In the genomic region with DNA sequence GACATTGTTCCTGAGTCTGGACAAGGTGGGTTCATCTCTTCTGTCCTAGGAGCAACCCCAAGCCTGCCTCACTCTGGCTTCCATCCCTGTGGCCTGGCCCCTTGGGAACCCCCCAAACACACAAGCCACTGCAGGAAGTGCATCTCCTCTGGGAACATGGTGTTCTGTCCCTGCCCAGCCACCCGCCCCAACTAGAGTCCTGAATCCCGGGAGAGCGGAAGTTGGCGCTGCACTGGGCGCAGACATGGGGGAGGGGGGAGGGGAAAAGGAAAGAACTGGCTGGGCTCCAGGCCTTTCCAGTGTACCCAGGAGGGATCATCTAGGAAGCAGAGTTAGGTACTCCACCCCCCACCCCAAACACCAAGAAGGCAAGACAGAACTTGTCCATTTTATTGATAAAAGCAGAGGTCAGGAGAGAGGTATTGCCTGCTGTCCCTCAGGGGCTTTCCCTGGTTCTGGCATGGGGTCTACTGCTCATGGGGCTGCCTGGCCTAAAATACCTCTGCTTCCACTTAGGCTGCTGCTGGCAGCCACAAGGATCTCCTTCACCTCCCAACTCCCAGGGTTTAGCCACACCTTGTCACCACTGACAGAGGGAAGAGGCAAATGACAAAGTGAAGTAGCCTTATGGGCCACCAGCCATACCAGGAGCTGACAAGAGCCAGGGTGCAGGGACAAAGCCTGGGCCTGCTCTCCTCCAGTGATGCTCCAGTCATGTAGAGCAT, we compare ENCODE assay signal across 9 mouse cellular contexts. TPM values are rescaled to one million over a fixed set of nuclear protein-coding genes. Genes with fewer than 3 reads are reported as not detected.
DNase-seq lines count a peak whose midpoint lies in the region; ATAC-seq and TF ChIP-seq lines count a peak whose summit lies in the region.
"Had no signal": no experiment of that assay in that cellular context is flagged by ENCODE, and none has a peak within 500 bp of the region (broad histone marks: within the 10 kb centered on the region; RNA-seq: fewer than 3 reads in every experiment).

No protein-coding gene starts in this region.

- DNase-seq in frontal cortex, postnatal 25 days (ENCODE audit: low spot score in 2 of 2) = peak; percentile 2 to 7
- no peak for DNase-seq in frontal cortex, postnatal 36 days (ENCODE audit: low spot score in 2 of 2)
- peak; percentile 19 to 48 for DNase-seq in adrenal gland, adult 18-20 months (ENCODE audit: low spot score in 2 of 2)
- peak; percentile 1 for DNase-seq in gastrocnemius, postnatal 10 days
- DNase-seq in kidney, adult 2 months = peak; percentile 86

- H3K27me3 ChIP-seq in kidney, adult 2 months (replicated peaks; ENCODE audit: control insufficient read depth, insufficient read depth, low read length) = no peaks in the 10 kb centered on the region
- H3K27me3 ChIP-seq in lung, embryonic 16.5 days (ENCODE audit: control insufficient read depth, insufficient read depth, low read depth, low read length) = no peaks in the 10 kb centered on the region
- no peaks in the 10 kb centered on the region for H3K27me3 ChIP-seq in forebrain, embryonic 15.5 days

- H3K4me2 ChIP-seq in lung, embryonic 16.5 days (ENCODE audit: low read depth, low read length) = no peak overlapping the region; the same call in 1 of the 2 replicates
- no peak overlapping the region for H3K4me2 ChIP-seq in forebrain, embryonic 15.5 days (replicated peaks)

- no peak for TF ChIP-seq CTCF in kidney, adult 2 months (conservative IDR thresholded peaks at IDR 0.05; ENCODE audit: insufficient read depth, insufficient read length, low read depth, low read length)

- WGBS in kidney, adult 2 months = 6% methylated on average over 5 of the region's 5 CpGs
- 53% methylated on average over 5 of the region's 5 CpGs for WGBS in lung, embryonic 16.5 days
- 72% methylated on average over 5 of the region's 5 CpGs for WGBS in forebrain, embryonic 15.5 days

- no peak overlapping the region; the same call in 1 of the 2 replicates for H3K4me3 ChIP-seq in kidney, adult 2 months (ENCODE audit: insufficient read depth, low read depth, low read length)
- H3K4me3 ChIP-seq in lung, embryonic 16.5 days (ENCODE audit: low read length) = no peak overlapping the region
- H3K4me3 ChIP-seq in forebrain, embryonic 15.5 days = no peak overlapping the region

- no peak for TF ChIP-seq POLR2A in kidney, adult 2 months (IDR thresholded peaks at IDR 0.05; ENCODE audit: low read depth, low read length)

- no peak for ATAC-seq in lung, embryonic 16.5 days (ENCODE audit: low read depth)
- ATAC-seq in monocyte, adult 5-6 weeks (replicated peaks; ENCODE audit: insufficient number of reproducible peaks, low FRiP score, low TSS enrichment, poor library complexity, severe bottlenecking) = no peak
- no peak for ATAC-seq in forebrain, embryonic 15.5 days (replicated peaks)

- no peaks in the 10 kb centered on the region for H3K36me3 ChIP-seq in kidney, adult 2 months (ENCODE audit: control insufficient read depth, insufficient read depth, low read length)
- peaks cover 9% of the 10 kb centered on the region for H3K36me3 ChIP-seq in lung, embryonic 16.5 days (ENCODE audit: control insufficient read depth, insufficient read depth, low read length)
- H3K36me3 ChIP-seq in forebrain, embryonic 15.5 days = peaks cover 15% of the 10 kb centered on the region; the same call in 1 of the 2 replicates

- no peak overlapping the region for H3K9ac ChIP-seq in lung, embryonic 16.5 days (ENCODE audit: low read length)
- H3K9ac ChIP-seq in forebrain, embryonic 15.5 days (replicated peaks) = no peak overlapping the region

- peaks cover 38% of the 10 kb centered on the region for H3K4me1 ChIP-seq in kidney, adult 2 months (ENCODE audit: control insufficient read depth, insufficient read depth, low read length)
- peaks cover 47% of the 10 kb centered on the region for H3K4me1 ChIP-seq in lung, embryonic 16.5 days (replicated peaks; ENCODE audit: control insufficient read depth, insufficient read depth, low read length)
- H3K4me1 ChIP-seq in forebrain, embryonic 15.5 days = peaks cover 42% of the 10 kb centered on the region

- H3K27ac ChIP-seq in kidney, adult 2 months (ENCODE audit: insufficient read depth, low read depth, low read length) = peak overlapping the region; percentile 86
- H3K27ac ChIP-seq in lung, embryonic 16.5 days (ENCODE audit: low read length) = peak overlapping the region; percentile 58
- no peak overlapping the region for H3K27ac ChIP-seq in forebrain, embryonic 15.5 days (replicated peaks)

- H3K9me3 ChIP-seq in lung, embryonic 16.5 days (ENCODE audit: control insufficient read depth, low read length) = no peaks in the 10 kb centered on the region
- no peaks in the 10 kb centered on the region for H3K9me3 ChIP-seq in forebrain, embryonic 15.5 days

RNA-seq across cellular contexts. Expression of gene Mxd4, which starts 4.2 kb away (rescaled TPM):
- total RNA-seq in adrenal gland, adult 18-20 months (2021) = 100 to 1,000 TPM; 108 to 114 TPM
- total RNA-seq in gastrocnemius, postnatal 10 days (2021) = 10 to 100 TPM; 57.0 to 58.8 TPM
- polyA plus RNA-seq in kidney, adult 2 months (2012; rRNA removed) = 143 and 164 TPM in 2 replicates
- 57.4 and 61.1 TPM in 2 replicates for polyA plus RNA-seq in lung, embryonic 16.5 days (2015; fragmentation: Nextera tagmentation; extraction: Ambion mirVana)
- 43.8 to 81.5 TPM (median 57.1 TPM) in 3 replicates for total RNA-seq in monocyte, adult 5-6 weeks (2017)
- polyA plus RNA-seq in forebrain, embryonic 15.5 days (2015; fragmentation: Nextera tagmentation; extraction: Ambion mirVana) = 40.5 and 44.5 TPM in 2 replicates

RNA-seq across cellular contexts. Expression of gene Haus3, which starts 14.0 kb away (rescaled TPM):
- total RNA-seq in adrenal gland, adult 18-20 months (2021) = 1 to 10 TPM; 8.3 to 9.3 TPM
- total RNA-seq in gastrocnemius, postnatal 10 days (2021) = 1 to 10 TPM; 5.0 to 5.8 TPM
- polyA plus RNA-seq in kidney, adult 2 months (2012; rRNA removed) = 0.34 and 0.64 TPM in 2 replicates
- 38.1 and 40.7 TPM in 2 replicates for polyA plus RNA-seq in lung, embryonic 16.5 days (2015; fragmentation: Nextera tagmentation; extraction: Ambion mirVana)
- 107 to 199 TPM (median 133 TPM) in 3 replicates for total RNA-seq in monocyte, adult 5-6 weeks (2017)
- 19.1 and 20.9 TPM in 2 replicates for polyA plus RNA-seq in forebrain, embryonic 15.5 days (2015; fragmentation: Nextera tagmentation; extraction: Ambion mirVana)

RNA-seq across cellular contexts. Expression of gene Poln, which starts 14.1 kb away (rescaled TPM):
- total RNA-seq in adrenal gland, adult 18-20 months (2021) = 10 to 100 TPM; 15.5 to 26.2 TPM
- total RNA-seq in gastrocnemius, postnatal 10 days (2021) = 1 to 10 TPM; 1.2 to 1.8 TPM
- polyA plus RNA-seq in kidney, adult 2 months (2012; rRNA removed) = 1.3 and 1.8 TPM in 2 replicates
- polyA plus RNA-seq in lung, embryonic 16.5 days (2015; fragmentation: Nextera tagmentation; extraction: Ambion mirVana) = 1.0 and 1.8 TPM in 2 replicates
- total RNA-seq in monocyte, adult 5-6 weeks (2017) = 2.1 TPM in 1 of 3 replicates, not detected in the others
- 0.19 and 0.34 TPM in 2 replicates for polyA plus RNA-seq in forebrain, embryonic 15.5 days (2015; fragmentation: Nextera tagmentation; extraction: Ambion mirVana)
- total RNA-seq: hematopoietic stem cell, adult 5-6 weeks had no signal

Comparison
In these comparisons a context has a peak if more than half of its experiments do, and no peak if none do; other contexts are left out.
1. DNase-seq: peak in frontal cortex, postnatal 25 days (2 of 2), adrenal gland, adult 18-20 months (2 of 2), gastrocnemius, postnatal 10 days (single experiment) and kidney, adult 2 months (single experiment); none in frontal cortex, postnatal 36 days (0 of 2).
2. RNA of gene Haus3, which starts 14.0 kb away (total RNA-seq): 107 to 199 TPM in monocyte, adult 5-6 weeks; 8.3 to 9.3 TPM in adrenal gland, adult 18-20 months and 5.0 to 5.8 TPM in gastrocnemius, postnatal 10 days; every median in the first group is over 10 times any median in the second.